Mouse (Mus musculus) liver, postnatal 0 days (tissue): ENCODE data around the gene Wdr60. TPM values are rescaled to one million over a fixed set of nuclear protein-coding genes. Genes with fewer than 3 reads are reported as not detected.

Source experiments
- ATAC-seq: fragments of 200-750 bp; cut with Nextera tagmentation; 2 replicates; pipeline ENCODE4 v1.8.0; 2017; ENCODE audit warnings: mild to moderate bottlenecking, moderate library complexity
- DNase-seq: peaks from one replicate; pipeline ENCODE4 v3.0.0-alpha.2; 2016
- H3K27ac ChIP-seq: fragments of 300-500 bp; sonication (generic); 2 replicates; pipeline ENCODE4 v1.5.1; 2014; ENCODE audit warnings: antibody characterized with exemption, moderate library complexity, mild to moderate bottlenecking, low read depth
- H3K27me3 ChIP-seq: fragments of 300-500 bp; sonication (generic); 2 replicates; pipeline ENCODE4 v1.6.1; 2014; ENCODE audit warnings: low read length, control low read depth, mixed read lengths; ENCODE audit not compliant: insufficient read depth
- H3K36me3 ChIP-seq: fragments of 300-500 bp; sonication (generic); replicated peaks from 2 replicates; pipeline ENCODE4 v1.6.1; 2014; ENCODE audit warnings: mild to moderate bottlenecking, control low read depth, low read length, moderate library complexity, mixed read lengths; ENCODE audit not compliant: insufficient read depth
- H3K4me1 ChIP-seq: fragments of 300-500 bp; sonication (generic); 2 replicates; pipeline ENCODE4 v1.6.1; 2014; ENCODE audit warnings: antibody characterized with exemption, mild to moderate bottlenecking, control low read depth; ENCODE audit not compliant: insufficient read depth
- H3K4me2 ChIP-seq: fragments of 300-500 bp; sonication (generic); 2 replicates; pipeline ENCODE4 v1.6.1; 2014; ENCODE audit warnings: low read depth, mild to moderate bottlenecking, low read length, moderate library complexity, mixed read lengths
- H3K4me3 ChIP-seq: fragments of 300-500 bp; sonication (generic); 2 replicates; pipeline ENCODE4 v1.5.1; 2014; ENCODE audit warnings: low read depth, low read length
- H3K9ac ChIP-seq: fragments of 300-500 bp; sonication (generic); replicated peaks from 2 replicates; pipeline ENCODE4 v1.6.1; 2014; ENCODE audit warnings: mild to moderate bottlenecking, moderate library complexity
- H3K9me3 ChIP-seq: fragments of 300-500 bp; sonication (generic); 2 replicates; pipeline ENCODE4 v1.6.1; 2016; ENCODE audit warnings: mild to moderate bottlenecking, control low read depth, low read length, mixed read lengths
- CTCF ChIP-seq: sonication (generic); IDR thresholded peaks from 2 replicates; pipeline ENCODE4 v1.5.1; 2016; ENCODE audit warnings: antibody characterized with exemption, low read depth
- EP300 ChIP-seq: IDR thresholded peaks from 2 replicates; pipeline ENCODE4 v1.6.1; 2016; ENCODE audit warnings: antibody characterized with exemption, low read depth, mild to moderate bottlenecking
- WGBS: fragments of 180-500 bp; shearing (Covaris S2); extraction: QIAGEN DNeasy Blood & Tissue Kit; methylation state at CpG from one replicate; pipeline ENCODE4 v1.1.7; 2014; ENCODE audit not compliant: insufficient replicate concordance; 5-methylcytosine and 5-hydroxymethylcytosine counted together
- polyA plus RNA-seq: library from polyadenylated mRNA; unstranded; fragments of >200 nt; fragmentation: Nextera tagmentation; extraction: Ambion mirVana; gene quantifications from 2 replicates; pipeline ENCODE4 v1.2.1, GENCODE M21; 2015

Gene Wdr60
- 3.2 and 4.2 TPM in 2 replicates for polyA plus RNA-seq

DNA sequence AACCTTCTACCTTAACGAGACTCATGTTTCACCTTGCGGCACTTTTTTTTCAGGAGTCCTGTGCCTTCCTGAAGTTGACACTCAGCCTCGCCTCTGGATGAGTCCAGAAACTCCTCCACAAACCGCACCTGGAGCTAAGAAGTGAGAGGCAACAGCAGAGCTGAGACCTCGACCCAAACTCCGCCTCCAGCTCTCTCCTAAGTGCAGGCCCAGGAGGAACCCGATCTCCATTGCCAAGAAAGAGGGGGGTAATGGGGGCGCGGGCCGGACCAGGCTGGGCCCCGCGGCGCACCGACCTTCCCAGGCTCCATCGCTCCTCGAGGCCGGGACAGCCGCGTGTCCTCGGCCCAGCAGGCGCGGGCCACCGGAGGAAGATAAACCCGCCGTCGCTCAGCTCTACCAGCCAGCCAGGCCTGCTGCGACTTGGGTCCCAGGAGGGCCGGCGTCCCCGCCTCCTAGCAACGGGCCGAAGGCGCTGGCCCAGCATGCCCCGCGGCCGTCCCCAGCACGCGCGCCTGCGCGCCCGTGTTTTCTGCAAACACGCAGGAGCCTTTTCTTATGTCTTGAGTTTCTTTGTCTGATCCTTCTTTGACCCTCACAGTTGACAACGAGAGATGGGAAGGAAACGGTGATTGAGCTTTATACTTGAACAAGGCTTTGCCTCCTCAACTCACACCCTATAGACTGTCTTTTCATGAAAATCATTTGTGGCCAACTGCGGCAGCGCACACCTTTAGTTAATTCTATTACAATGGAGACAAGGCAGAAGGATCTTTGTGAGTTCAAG lies at the start of gene Wdr60:
Gene Wdr60, minus strand, starts transcription at position 468 of the 787 bp plus-strand sequence.
- H3K4me3 ChIP-seq = peak within 1 kb of the TSS; percentile 72
- peak within 1 kb of the TSS; percentile 91 for H3K4me2 ChIP-seq
- H3K27ac ChIP-seq = peak within 1 kb of the TSS; percentile 49
- no peak for TF ChIP-seq CTCF
- no peak for TF ChIP-seq EP300
- DNase-seq = peak; percentile 90
- H3K4me1 ChIP-seq = peaks cover 12% of the 10 kb centered on the region
- WGBS = 4% methylated on average over 40 of the region's 47 CpGs
- no peaks in the 10 kb centered on the region for H3K36me3 ChIP-seq
- no peaks in the 10 kb centered on the region for H3K27me3 ChIP-seq
- H3K9me3 ChIP-seq = no peaks in the 10 kb centered on the region
- peak; percentile 99 for ATAC-seq
- H3K9ac ChIP-seq = peak within 1 kb of the TSS; percentile 77

DNA sequence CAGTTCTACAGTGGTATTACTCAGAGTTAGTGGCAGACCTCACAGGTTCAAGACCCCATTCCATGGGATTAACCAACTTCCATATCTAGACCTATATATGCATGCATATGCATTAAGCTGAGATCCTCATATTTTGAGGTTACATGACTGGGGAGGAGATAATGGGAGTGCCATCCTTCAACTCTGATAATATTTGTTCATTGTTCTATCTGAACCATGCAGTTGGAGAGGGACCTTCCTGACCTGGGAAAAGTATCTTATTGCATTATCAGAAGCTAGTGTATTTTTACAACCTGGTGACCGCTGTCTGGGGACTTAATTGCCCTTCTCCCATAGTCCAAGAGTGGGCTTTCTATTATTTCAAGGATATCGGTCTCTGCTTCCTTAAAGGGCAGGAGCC lies 45.8 kb upstream of the Wdr60 start:
- no peak for TF ChIP-seq EP300
- TF ChIP-seq CTCF = no peak
- Histone ChIP-seq H3K4me2 (no peak overlapping the region), H3K4me1 (no peaks in the 10 kb centered on the region), H3K9ac (no peak overlapping the region), H3K4me3 (no peak overlapping the region), H3K27me3 (no peaks in the 10 kb centered on the region), H3K27ac (no peak overlapping the region), H3K36me3 (no peaks in the 10 kb centered on the region), H3K9me3 (no peaks in the 10 kb centered on the region)
- WGBS = 63% methylated on average over 2 of the region's 2 CpGs
- DNase-seq (no peak), ATAC-seq (no peak)

DNA sequence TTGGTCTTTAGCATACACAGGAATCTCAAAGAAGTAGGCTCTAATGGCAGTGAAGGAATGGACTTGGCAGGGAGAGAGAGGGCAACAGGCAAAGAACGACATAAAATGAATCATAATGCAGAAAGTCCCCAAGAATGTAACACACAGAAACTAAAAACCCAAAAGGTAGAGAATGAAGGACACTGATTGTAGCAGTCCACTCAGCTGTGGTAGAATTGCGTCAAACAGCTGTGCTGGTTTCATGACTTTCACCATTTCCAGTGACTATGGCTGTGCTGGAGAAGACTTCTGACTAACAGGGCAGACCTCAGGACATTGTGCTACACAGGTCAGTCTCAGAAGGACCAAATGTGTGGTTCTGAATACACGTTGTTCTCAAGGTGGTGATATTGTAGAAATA lies 45.0 kb upstream of the Wdr60 start:
- H3K27ac ChIP-seq = no peak overlapping the region
- H3K9me3 ChIP-seq = no peaks in the 10 kb centered on the region
- 68% methylated on average over 3 of the region's 3 CpGs for WGBS
- no peaks in the 10 kb centered on the region for H3K4me1 ChIP-seq
- H3K36me3 ChIP-seq = no peaks in the 10 kb centered on the region
- no peak overlapping the region for H3K4me3 ChIP-seq
- no peak for ATAC-seq
- no peak for TF ChIP-seq CTCF
- TF ChIP-seq EP300 = no peak
- H3K9ac ChIP-seq = no peak overlapping the region
- H3K4me2 ChIP-seq = no peak overlapping the region
- no peaks in the 10 kb centered on the region for H3K27me3 ChIP-seq
- DNase-seq = no peak

DNA sequence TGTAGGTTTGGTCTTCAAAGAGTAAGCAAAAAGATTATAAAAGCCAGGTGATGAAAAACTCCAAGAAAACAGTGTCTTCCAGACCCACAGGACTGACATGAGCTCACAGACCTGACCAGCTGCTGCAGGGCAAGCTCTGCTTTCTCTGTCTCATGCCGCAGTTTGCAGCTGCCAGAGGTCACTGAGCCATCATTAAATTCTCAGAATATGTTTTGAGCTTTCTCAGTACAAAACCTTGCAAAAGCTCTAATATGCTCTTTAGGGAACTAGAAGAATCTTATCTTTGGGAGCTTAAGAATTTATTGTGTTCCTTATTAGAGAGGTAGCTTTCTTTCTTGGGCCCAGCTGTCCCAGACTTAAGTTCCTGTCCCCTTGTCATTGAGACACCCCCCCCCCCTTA lies 43.2 kb upstream of the Wdr60 start:
- DNase-seq (no peak), ATAC-seq (no peak)

DNA sequence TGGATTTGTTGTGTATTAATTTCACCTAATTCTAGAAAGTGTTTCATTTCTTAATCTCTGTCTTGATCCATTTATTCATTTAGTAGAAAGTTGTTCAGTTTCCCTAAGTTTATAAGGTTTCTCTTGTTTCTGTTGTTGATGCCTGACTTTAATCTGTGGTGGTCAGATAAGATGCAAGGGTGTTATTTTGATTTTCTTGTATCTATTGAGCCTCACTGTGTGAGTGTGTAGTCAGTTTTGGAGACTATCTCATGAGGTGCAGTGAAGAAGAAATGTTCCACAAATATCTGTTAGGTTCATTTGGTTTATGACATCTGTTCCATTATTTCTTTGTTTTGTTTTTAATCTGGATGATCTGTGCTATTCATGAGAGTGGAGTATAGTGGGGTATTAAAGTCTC lies 39.4 kb upstream of the Wdr60 start:
- ATAC-seq (no peak), DNase-seq (no peak)
- TF ChIP-seq EP300 (no peak), CTCF (no peak)
- Histone ChIP-seq H3K27ac (no peak overlapping the region), H3K4me3 (no peak overlapping the region), H3K27me3 (no peaks in the 10 kb centered on the region), H3K4me2 (no peak overlapping the region), H3K36me3 (no peaks in the 10 kb centered on the region), H3K4me1 (no peaks in the 10 kb centered on the region), H3K9ac (no peak overlapping the region), H3K9me3 (no peaks in the 10 kb centered on the region)

More for the DNA sequence above, 43.2 kb upstream of the Wdr60 start:
- Histone ChIP-seq H3K4me1 (no peaks in the 10 kb centered on the region), H3K4me2 (no peak overlapping the region), H3K9ac (no peak overlapping the region), H3K9me3 (no peaks in the 10 kb centered on the region), H3K27me3 (no peaks in the 10 kb centered on the region), H3K36me3 (no peaks in the 10 kb centered on the region), H3K27ac (no peak overlapping the region), H3K4me3 (no peak overlapping the region)
- TF ChIP-seq CTCF (no peak), EP300 (no peak)
- WGBS = 61% methylated on average over 1 of the region's 1 CpGs

DNA sequence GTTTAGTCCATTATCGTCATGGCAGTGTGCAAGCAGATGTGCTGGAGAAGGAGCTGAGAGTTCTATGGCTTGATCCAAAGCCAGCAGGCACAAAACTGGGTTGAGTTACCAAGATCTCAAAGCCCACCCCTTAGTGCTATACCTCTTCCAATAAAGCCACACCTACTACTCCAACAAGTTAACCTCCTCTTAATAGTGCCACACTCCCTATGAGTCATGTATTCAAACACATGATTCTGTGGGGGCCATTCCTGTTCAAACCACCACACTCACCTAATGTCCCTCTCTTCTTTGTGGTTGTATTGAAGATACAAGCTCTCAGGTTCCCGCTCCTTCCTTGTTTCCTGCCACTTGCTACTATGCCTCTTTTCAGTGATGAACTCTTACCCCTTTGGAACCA lies 37.1 kb upstream of the Wdr60 start:
- H3K27ac ChIP-seq = no peak overlapping the region
- TF ChIP-seq EP300 (no peak), CTCF (no peak)
- WGBS = 89% methylated on average over 2 of the region's 2 CpGs
- H3K27me3 ChIP-seq = no peaks in the 10 kb centered on the region
- no peak overlapping the region for H3K4me3 ChIP-seq
- no peak for DNase-seq
- H3K4me1 ChIP-seq = no peaks in the 10 kb centered on the region
- no peak for ATAC-seq
- H3K9ac ChIP-seq = no peak overlapping the region
- no peaks in the 10 kb centered on the region for H3K9me3 ChIP-seq
- H3K36me3 ChIP-seq = no peaks in the 10 kb centered on the region
- H3K4me2 ChIP-seq = no peak overlapping the region
